Mouse (Mus musculus): ENCODE measurements at regions not wholly inside any gene's neighbourhood (a gene's known extent, or its start where the extent isn't known, plus 50 kb on each side); places are given as distances from the start of the nearest gene placed in this dataset.

DNA sequence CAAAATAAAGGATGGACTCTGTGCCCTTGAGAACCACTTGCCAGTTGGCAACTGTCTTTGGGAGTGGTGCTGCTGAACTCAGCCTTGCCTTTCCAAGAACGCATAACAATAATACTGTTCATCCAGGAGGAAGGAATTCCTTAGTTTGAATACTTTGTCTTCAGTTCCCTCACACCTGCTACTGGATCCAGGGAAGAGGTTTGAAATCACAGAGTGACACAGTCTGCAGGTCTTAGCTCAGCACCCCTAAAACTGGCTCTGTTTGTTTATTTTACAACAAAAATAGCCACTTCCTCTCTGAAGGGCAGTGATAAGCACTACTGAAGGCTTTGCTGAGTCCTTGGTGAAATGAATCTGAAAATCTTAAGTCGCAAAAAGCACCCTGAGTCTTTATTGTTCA, 703.1 kb upstream of the Marcks start:
- Histone ChIP-seq H3K9me3 (replicated peaks) (no peaks in the 10 kb centered on the region), H3K27ac (replicated peaks) (peak overlapping the region; percentile 65), H3K4me1 (peaks cover 19% of the 10 kb centered on the region), H3K4me3 (no peak overlapping the region), H3K36me3 (no peaks in the 10 kb centered on the region), H3K27me3 (ENCODE audit: low read depth, poor library complexity, severe bottlenecking) (no peaks in the 10 kb centered on the region)
- 51% methylated on average over 2 of the region's 2 CpGs for whole genome bisulfite sequencing
- no peak for DNase-seq (ENCODE audit: low spot score)

DNA sequence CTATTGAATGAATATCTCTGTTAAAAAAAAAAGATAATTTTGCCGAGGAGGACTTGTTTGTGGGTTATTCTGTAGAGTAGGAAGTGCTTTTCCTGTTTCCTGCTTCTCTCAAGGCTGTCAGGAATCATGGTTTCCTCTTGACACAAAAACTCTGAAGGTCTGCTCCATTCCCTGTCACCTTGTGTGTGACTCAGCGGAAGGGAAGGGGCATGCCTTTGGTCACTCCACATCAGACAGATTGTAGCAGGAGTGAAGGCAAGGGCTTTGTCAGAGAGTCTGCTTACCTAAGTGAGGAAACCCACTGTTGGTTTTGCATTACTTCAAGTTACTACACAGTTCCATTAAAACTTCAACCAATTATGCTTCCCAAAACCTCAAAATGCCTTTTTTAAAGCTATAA, 699.0 kb upstream of the Marcks start:
- Histone ChIP-seq H3K4me3 (no peak overlapping the region), H3K27me3 (ENCODE audit: low read depth, poor library complexity, severe bottlenecking) (no peaks in the 10 kb centered on the region), H3K4me1 (peaks cover 12% of the 10 kb centered on the region), H3K36me3 (no peaks in the 10 kb centered on the region), H3K27ac (replicated peaks) (no peak overlapping the region), H3K9me3 (replicated peaks) (no peaks in the 10 kb centered on the region)
- no peak for DNase-seq (ENCODE audit: low spot score)
- WGBS, result 80% methylated on average over 2 of the region's 2 CpGs

DNA sequence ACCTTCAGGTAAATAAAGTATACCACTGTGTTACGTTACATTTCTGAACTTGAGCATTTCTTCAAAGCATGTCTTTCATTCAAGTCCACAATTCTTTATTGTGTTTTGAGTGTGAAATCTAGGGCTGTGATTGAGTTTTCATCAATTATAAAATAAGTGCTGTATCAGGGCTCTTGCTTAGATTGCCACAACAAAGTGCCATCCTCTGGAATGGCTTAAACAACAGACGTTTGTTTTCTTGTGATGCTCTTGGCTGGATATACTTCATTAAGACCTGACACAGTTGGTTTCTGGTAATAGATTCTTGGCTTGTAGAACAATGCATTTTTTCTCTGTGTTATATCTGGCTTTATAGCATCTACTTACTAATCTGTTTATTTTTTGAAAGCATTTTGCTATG, 674.3 kb upstream of the Marcks start:
- no peaks in the 10 kb centered on the region for H3K9me3 ChIP-seq (replicated peaks)
- 84% methylated on average over 2 of the region's 2 CpGs for WGBS
- no peak for DNase-seq (ENCODE audit: low spot score)
- H3K36me3 ChIP-seq, result no peaks in the 10 kb centered on the region
- H3K4me1 ChIP-seq, result peaks cover 7% of the 10 kb centered on the region
- no peak overlapping the region for H3K27ac ChIP-seq (replicated peaks)
- no peaks in the 10 kb centered on the region for H3K27me3 ChIP-seq (ENCODE audit: low read depth, poor library complexity, severe bottlenecking)
- no peak overlapping the region for H3K4me3 ChIP-seq

DNA sequence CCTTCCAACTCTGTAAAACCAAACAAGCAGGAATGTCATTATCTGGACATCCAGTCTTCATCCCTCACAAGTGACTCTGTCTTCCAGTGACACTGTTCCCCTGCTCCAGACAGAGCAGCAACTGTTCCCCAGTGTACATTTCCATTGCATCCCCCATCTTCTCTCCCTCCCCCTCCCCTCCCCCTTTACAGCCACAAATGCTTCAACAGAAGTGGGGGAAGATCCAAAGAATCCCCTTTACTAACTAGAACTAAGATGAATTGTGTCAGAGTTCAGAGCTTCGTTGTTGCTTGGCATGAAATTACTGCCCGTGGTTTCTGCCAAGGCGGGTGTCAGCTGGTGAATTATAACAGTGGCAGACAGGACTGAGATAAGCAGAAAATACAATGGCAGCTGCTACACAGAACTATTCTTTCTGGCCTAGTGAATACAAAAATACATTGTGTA, 673.7 kb upstream of the Marcks start:
- DNase-seq (ENCODE audit: low spot score), result no peak
- H3K4me3 ChIP-seq, result no peak overlapping the region
- H3K27ac ChIP-seq (replicated peaks), result peak overlapping the region; percentile 42; the same call in 1 of the 2 replicates
- H3K36me3 ChIP-seq, result no peaks in the 10 kb centered on the region
- no peaks in the 10 kb centered on the region for H3K27me3 ChIP-seq (ENCODE audit: low read depth, poor library complexity, severe bottlenecking)
- no peaks in the 10 kb centered on the region for H3K9me3 ChIP-seq (replicated peaks)
- 80% methylated on average over 3 of the region's 3 CpGs for WGBS
- peaks cover 7% of the 10 kb centered on the region for H3K4me1 ChIP-seq

DNA sequence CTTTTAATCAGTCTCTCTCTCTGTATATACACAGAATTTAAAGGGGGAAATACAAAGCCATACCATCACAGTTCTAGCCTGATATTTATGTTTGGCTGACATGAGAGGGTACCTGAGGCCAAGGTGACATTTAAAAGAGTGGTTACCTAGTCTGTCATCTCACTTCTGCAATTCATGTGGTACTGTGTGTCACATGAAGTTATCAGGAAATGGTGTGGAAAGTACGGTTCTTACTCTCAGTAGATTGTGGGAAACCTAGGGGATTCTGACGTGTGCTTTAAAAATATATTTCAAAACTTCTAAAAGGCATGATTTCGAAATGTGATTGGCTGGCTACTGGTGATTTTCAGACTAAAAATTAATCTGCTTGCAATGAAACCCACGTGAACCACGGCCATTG, 673.1 kb upstream of the Marcks start:
- no peak overlapping the region for H3K4me3 ChIP-seq
- no peaks in the 10 kb centered on the region for H3K36me3 ChIP-seq
- no peak overlapping the region for H3K27ac ChIP-seq (replicated peaks)
- DNase-seq (ENCODE audit: low spot score), result no peak
- peaks cover 7% of the 10 kb centered on the region for H3K4me1 ChIP-seq
- WGBS, result 89% methylated on average over 5 of the region's 5 CpGs
- H3K9me3 ChIP-seq (replicated peaks), result no peaks in the 10 kb centered on the region
- no peaks in the 10 kb centered on the region for H3K27me3 ChIP-seq (ENCODE audit: low read depth, poor library complexity, severe bottlenecking)

DNA sequence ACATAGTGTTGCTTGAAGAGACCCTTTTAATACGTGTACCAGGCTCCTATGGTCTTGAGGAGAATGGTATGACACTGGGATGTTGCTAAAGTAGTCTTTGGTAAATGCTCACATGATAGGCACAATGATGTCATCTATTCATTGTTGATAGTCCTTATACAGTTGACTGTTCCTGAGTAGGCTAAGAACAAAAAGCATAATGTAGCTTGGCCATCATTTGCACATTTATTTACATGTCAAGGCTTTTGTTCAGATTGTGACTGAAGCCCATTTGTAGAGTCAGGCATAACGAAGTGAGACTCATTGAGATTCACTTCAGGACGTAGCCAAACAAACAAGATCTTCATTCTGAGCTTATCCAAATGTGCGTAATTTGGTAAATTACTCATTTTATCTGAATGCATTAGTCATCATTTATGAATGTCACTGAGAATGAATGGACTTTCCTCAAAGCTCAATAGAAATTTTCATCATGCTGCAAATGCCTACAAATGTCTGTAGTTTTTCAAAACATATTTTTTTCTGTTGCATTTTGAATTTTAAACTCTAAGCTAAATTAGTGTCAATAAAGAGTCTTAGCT, 664.6 kb upstream of the Marcks start:
- H3K4me3 ChIP-seq, result no peak overlapping the region
- no peak overlapping the region for H3K27ac ChIP-seq (replicated peaks)
- H3K4me1 ChIP-seq, result no peaks in the 10 kb centered on the region
- no peaks in the 10 kb centered on the region for H3K36me3 ChIP-seq
- H3K27me3 ChIP-seq (ENCODE audit: low read depth, poor library complexity, severe bottlenecking), result no peaks in the 10 kb centered on the region
- 84% methylated on average over 4 of the region's 4 CpGs for WGBS
- no peak for DNase-seq (ENCODE audit: low spot score)
- H3K9me3 ChIP-seq (replicated peaks), result no peaks in the 10 kb centered on the region

DNA sequence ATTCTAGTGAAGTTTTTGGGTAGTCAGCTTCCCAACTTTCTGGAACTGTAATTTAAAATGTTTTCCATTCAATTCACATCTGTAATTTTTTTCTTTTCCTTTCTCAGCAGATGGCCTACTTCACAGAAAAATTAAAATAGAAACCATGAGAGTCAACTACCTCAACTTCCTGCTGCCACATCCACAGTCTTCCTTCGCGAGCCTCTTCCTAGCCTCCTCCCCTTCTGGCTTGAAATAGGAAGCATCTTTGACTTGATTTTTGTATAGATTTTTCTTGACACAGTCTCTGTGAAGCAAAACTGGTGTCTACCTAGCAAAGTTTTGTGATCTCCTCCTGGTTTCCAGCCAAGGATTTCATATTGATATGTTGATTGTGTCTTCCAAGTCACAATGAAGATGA, 660.7 kb upstream of the Marcks start:
- H3K36me3 ChIP-seq, result no peaks in the 10 kb centered on the region
- DNase-seq (ENCODE audit: low spot score), result no peak
- no peaks in the 10 kb centered on the region for H3K9me3 ChIP-seq (replicated peaks)
- H3K27me3 ChIP-seq (ENCODE audit: low read depth, poor library complexity, severe bottlenecking), result no peaks in the 10 kb centered on the region
- no peak overlapping the region for H3K4me3 ChIP-seq
- WGBS, result 93% methylated on average over 2 of the region's 2 CpGs
- no peak overlapping the region for H3K27ac ChIP-seq (replicated peaks)
- no peaks in the 10 kb centered on the region for H3K4me1 ChIP-seq

DNA sequence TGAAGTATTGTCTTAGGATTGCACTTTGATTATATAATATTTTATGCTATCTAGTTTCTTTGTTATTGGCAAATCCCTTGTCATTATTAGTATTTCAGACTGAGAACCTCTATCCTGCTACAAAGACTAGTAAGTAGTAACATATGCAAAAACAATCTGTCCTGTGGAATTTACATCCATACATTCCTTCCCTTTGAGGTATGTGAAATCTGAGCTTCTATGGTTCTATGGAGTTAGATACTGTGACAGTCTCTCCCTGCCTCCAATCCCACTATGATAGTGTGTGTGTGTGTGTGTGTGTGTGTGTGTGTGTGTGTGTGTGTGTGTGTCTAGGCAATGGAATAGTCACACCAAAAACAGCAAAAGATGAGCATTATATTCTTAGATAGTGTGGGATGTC, 659.6 kb upstream of the Marcks start:
- DNase-seq (ENCODE audit: low spot score), result no peak
- no peaks in the 10 kb centered on the region for H3K4me1 ChIP-seq
- H3K9me3 ChIP-seq (replicated peaks), result no peaks in the 10 kb centered on the region
- H3K27me3 ChIP-seq (ENCODE audit: low read depth, poor library complexity, severe bottlenecking), result no peaks in the 10 kb centered on the region
- H3K27ac ChIP-seq (replicated peaks), result no peak overlapping the region
- H3K36me3 ChIP-seq, result no peaks in the 10 kb centered on the region
- no peak overlapping the region for H3K4me3 ChIP-seq

DNA sequence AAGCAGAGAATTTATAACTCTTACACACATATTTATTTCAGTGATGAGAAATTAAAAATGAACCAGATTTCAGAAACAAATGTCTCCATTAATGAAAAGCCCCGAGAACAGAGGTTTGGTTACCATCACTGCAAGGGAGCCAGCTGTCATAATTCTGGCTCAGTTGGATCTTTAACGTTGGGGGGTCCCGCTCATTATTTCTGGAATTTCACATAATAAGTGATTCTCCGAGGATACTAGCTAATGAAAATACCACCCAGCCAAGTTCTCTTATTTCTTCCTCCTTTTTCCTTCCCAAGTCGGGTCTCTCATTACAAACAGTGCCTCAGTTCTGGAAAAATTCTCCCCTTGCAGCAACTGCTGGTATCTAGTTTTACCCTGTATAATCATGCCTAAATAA, 659.0 kb upstream of the Marcks start:
- no peak for DNase-seq (ENCODE audit: low spot score)
- WGBS, result 75% methylated on average over 5 of the region's 5 CpGs

DNA sequence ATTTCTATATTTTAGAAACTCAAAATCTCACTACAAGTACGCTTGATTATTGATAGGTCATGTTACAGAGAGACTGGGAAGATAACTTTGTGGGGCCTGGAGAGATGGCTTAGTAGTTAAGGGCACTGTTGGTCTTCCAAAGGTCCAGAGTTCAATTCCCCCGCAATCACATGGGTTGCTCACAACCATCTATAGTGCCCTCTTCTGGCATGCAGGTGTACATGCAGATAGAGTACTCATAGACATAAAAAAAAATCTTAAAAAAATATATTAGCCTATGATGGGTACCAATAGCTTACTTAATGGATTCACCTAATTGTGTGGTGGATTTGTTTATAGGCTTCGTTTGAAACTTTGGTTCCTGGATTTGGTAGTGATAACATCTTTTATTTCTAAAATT, 654.2 kb upstream of the Marcks start:
- Histone ChIP-seq H3K36me3 (no peaks in the 10 kb centered on the region), H3K27ac (replicated peaks) (no peak overlapping the region), H3K27me3 (ENCODE audit: low read depth, poor library complexity, severe bottlenecking) (no peaks in the 10 kb centered on the region), H3K4me1 (no peaks in the 10 kb centered on the region), H3K4me3 (no peak overlapping the region), H3K9me3 (replicated peaks) (no peaks in the 10 kb centered on the region)
- DNase-seq (ENCODE audit: low spot score), result no peak
- 78% methylated on average over 3 of the region's 3 CpGs for WGBS

More for the DNA sequence above, 659.0 kb upstream of the Marcks start:
- Histone ChIP-seq H3K27me3 (ENCODE audit: low read depth, poor library complexity, severe bottlenecking) (no peaks in the 10 kb centered on the region), H3K27ac (replicated peaks) (no peak overlapping the region), H3K4me1 (no peaks in the 10 kb centered on the region), H3K36me3 (no peaks in the 10 kb centered on the region), H3K4me3 (no peak overlapping the region), H3K9me3 (replicated peaks) (no peaks in the 10 kb centered on the region)

DNA sequence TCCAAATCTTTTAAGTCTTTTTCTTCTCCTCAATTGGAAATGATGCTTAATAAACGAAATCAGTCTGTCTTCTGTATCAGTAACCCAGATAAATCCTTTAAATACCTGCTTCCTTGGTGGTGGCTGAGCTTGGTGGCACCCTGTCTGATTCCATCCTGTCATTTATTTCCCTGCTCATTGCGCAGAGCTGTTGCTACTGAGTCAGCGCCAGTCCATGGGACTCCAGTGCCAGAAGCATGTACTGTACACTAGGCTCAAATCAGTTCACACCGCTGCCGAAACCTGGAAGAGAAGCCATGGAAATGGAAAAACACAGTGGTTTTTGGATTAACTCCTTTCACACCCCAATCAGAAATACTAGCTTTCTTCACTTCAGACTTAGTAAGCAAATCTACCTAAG, 649.3 kb upstream of the Marcks start:
- no peaks in the 10 kb centered on the region for H3K4me1 ChIP-seq
- H3K27ac ChIP-seq (replicated peaks), result no peak overlapping the region
- no peaks in the 10 kb centered on the region for H3K27me3 ChIP-seq (ENCODE audit: low read depth, poor library complexity, severe bottlenecking)
- WGBS, result 92% methylated on average over 5 of the region's 5 CpGs
- H3K4me3 ChIP-seq, result no peak overlapping the region
- no peaks in the 10 kb centered on the region for H3K9me3 ChIP-seq (replicated peaks)
- no peak for DNase-seq (ENCODE audit: low spot score)
- H3K36me3 ChIP-seq, result no peaks in the 10 kb centered on the region

DNA sequence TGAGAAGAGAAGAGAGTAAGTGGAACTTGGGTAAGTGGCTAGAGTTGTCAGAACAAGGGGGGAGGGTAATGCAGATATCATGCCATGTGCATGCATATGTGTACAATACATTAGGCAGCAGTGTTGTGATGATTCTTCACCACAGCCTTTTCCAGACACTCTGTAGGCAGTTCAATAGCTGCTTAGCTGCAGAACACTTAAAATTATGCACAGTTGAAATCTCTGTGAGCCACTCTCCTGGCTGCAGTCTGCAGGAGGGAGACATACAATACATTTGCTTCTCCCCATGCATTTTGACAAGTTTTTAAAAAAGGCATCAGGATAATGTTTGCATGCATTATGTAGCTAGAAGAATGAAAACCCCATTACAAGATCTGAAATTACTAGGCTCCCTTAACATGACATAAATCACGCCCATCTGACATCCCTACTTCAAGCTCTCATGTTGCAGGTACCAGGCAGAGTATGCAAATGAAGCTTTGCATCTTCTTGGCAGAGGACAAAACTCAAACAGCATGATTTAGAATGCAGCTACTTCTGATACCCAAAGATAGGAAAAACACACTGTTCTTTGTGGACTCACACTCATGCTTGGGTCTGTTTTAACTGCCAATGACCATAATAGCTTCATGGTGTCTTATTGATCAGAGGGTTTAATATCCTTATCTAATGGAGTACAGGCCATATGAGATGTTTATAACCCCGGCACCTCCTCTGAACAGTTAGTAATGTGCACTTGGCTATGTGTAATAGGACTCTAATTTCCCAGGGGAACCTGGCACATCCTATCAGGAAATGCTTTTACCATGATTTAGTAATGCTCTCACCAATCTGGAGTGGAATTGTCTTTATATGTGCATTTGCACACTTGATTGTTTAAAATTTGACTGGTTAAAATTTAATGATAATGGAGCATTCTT, 640.9 kb upstream of the Marcks start:
- DNase-seq (ENCODE audit: low spot score), result no peak
- Histone ChIP-seq H3K9me3 (replicated peaks) (no peaks in the 10 kb centered on the region), H3K27ac (replicated peaks) (no peak overlapping the region), H3K4me1 (no peaks in the 10 kb centered on the region), H3K36me3 (no peaks in the 10 kb centered on the region), H3K4me3 (no peak overlapping the region), H3K27me3 (ENCODE audit: low read depth, poor library complexity, severe bottlenecking) (no peaks in the 10 kb centered on the region)
- 82% methylated on average over 2 of the region's 2 CpGs for WGBS

DNA sequence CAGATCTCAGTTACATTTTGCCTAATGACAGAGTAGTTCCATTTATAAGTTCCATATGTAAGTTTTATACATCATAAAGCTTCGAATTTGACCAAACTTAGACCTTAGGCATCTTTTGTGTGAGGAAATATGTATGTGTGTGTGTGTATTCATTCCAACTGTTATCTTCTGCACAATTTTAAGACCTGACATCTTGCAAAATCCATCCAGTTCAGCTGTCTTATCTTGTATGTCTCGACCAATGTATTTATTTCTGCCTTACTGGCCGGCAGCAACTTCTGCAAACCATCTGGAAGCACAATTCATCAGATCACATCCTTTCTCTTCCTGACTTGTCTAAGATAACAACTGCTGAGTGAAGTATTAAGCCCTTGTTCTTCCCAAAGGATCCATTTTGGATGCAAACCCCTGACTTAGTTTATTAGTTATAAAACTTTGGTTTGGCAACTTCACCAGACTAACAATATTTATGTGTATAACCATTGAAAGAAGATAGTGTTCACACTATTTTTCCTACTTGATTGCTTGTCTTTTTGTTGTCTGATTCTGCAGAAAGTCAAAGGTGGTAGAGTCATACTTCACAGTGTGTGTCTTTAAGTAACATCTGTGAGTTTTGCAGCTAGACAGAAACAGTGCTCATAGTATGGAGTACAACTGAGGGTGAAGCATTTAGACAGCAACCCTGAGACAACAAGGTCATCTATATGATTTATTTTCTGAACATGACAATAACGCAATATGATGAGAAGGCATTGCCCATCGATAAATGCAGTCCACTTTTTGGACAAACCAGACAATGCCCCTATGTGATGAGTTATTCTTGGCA, 622.0 kb upstream of the Marcks start:
- Histone ChIP-seq H3K4me1 (no peaks in the 10 kb centered on the region), H3K36me3 (no peaks in the 10 kb centered on the region), H3K27ac (replicated peaks) (no peak overlapping the region), H3K4me3 (no peak overlapping the region), H3K27me3 (ENCODE audit: low read depth, poor library complexity, severe bottlenecking) (no peaks in the 10 kb centered on the region), H3K9me3 (replicated peaks) (no peaks in the 10 kb centered on the region)
- DNase-seq (ENCODE audit: low spot score), result no peak
- 85% methylated on average over 5 of the region's 5 CpGs for WGBS
